Mouse (Mus musculus) CH12.LX (cell line): ENCODE measurements around the gene Heyl.

Experiments
- BHLHE40 ChIP-seq: IDR thresholded peaks from 2 replicates; pipeline ENCODE4 v1.6.1; 2011; ENCODE audit warnings: mild to moderate bottlenecking, low read depth, low read length, improper control_type of control experiment
- CHD1 ChIP-seq: IDR thresholded peaks from 2 replicates; pipeline ENCODE4 v1.6.1; 2012; ENCODE audit warnings: low read depth, low read length, improper control_type of control experiment, inconsistent platforms
- CTCF ChIP-seq, 2 experiments: IDR thresholded peaks in 1 of 2; conservative IDR thresholded peaks in 1 of 2; 2 replicates each; pipeline ENCODE4 v1.5.1; 2011 to 2012; ENCODE audit warnings: low read depth in 2 of 2, low read length in 2 of 2, improper control_type of control experiment in 1 of 2, inconsistent platforms in 1 of 2, mild to moderate bottlenecking in 1 of 2, moderate library complexity in 1 of 2
- ELF1 ChIP-seq: IDR thresholded peaks from 2 replicates; pipeline ENCODE4 v1.6.1; 2014; ENCODE audit warnings: low read depth, mild to moderate bottlenecking, inconsistent platforms, low read length, improper control_type of control experiment
- EP300 ChIP-seq: IDR thresholded peaks from 2 replicates; pipeline ENCODE4 v1.6.1; 2011; ENCODE audit warnings: low read length, improper control_type of control experiment
- ETS1 ChIP-seq: conservative IDR thresholded peaks from 2 replicates; pipeline ENCODE4 v1.6.1; 2012; ENCODE audit warnings: low read depth, mild to moderate bottlenecking, inconsistent platforms, low read length, improper control_type of control experiment, moderate library complexity
- GABPA ChIP-seq: IDR thresholded peaks from 2 replicates; pipeline ENCODE4 v1.6.1; 2012; ENCODE audit warnings: low read depth, low read length, improper control_type of control experiment, inconsistent platforms; ENCODE audit not compliant: insufficient replicate concordance
- MYC ChIP-seq: IDR thresholded peaks from 2 replicates; pipeline ENCODE4 v1.6.1; 2011; ENCODE audit warnings: low read depth, mild to moderate bottlenecking, improper control_type of control experiment, low read length
- POLR2A ChIP-seq: IDR thresholded peaks from 2 replicates; pipeline ENCODE4 v1.6.1; 2011; ENCODE audit warnings: low read depth, mild to moderate bottlenecking, improper control_type of control experiment, low read length
- TBP ChIP-seq: conservative IDR thresholded peaks from 2 replicates; pipeline ENCODE4 v1.6.1; 2011; ENCODE audit warnings: low read depth, low read length, improper control_type of control experiment
- USF1 ChIP-seq: IDR thresholded peaks from 2 replicates; pipeline ENCODE4 v1.6.1; 2014; ENCODE audit warnings: low read depth, mild to moderate bottlenecking, inconsistent platforms, low read length, improper control_type of control experiment
- USF2 ChIP-seq: conservative IDR thresholded peaks from 2 replicates; pipeline ENCODE4 v1.6.1; 2011; ENCODE audit warnings: low read depth, low read length, improper control_type of control experiment
- ZC3H11A ChIP-seq: IDR thresholded peaks from 2 replicates; pipeline ENCODE4 v1.6.1; 2012; ENCODE audit warnings: low read depth, mild to moderate bottlenecking, inconsistent platforms, low read length, improper control_type of control experiment

- TF ChIP-seq USF2 = no peak
- no peak for TF ChIP-seq POLR2A
- no peak for TF ChIP-seq ELF1
- TF ChIP-seq MYC = no peak
- TF ChIP-seq TBP = no peak
- no peak for TF ChIP-seq CHD1
- TF ChIP-seq CTCF (conservative IDR thresholded peaks at IDR 0.05 in 1 of 2, IDR thresholded peaks at IDR 0.05 in 1 of 2; ENCODE audit: low read depth in 2 of 2, low read length in 2 of 2) = no peak
- no peak for TF ChIP-seq EP300
- no peak for TF ChIP-seq USF1
- TF ChIP-seq BHLHE40 = no peak
- no peak for TF ChIP-seq ETS1
- TF ChIP-seq GABPA = no peak
- no peak for TF ChIP-seq ZC3H11A
Observed at GRCm38 (mm10) chr4:123286790-123287189, 53.4 kb downstream of the Heyl start.
